Mouse (Mus musculus) small intestine, adult 2 months (tissue): Measurements from ENCODE around the gene Slc1a5. TPM values are rescaled to one million over a fixed set of nuclear protein-coding genes. Genes with fewer than 3 reads are reported as not detected.
A peak's percentile ranks its signal among the peaks of the same experiment; 100 is the strongest.

Experiments used
- H3K27ac ChIP-seq: fragments of 200-500 bp; 2 replicates; pipeline ENCODE4 v1.5.1; 2012; ENCODE audit warnings: low read depth, low read length, control low read depth, inconsistent platforms; ENCODE audit not compliant: insufficient read depth
- H3K27me3 ChIP-seq: fragments of 200-500 bp; 2 replicates; pipeline ENCODE4 v1.6.1; 2012; ENCODE audit warnings: mild to moderate bottlenecking, moderate library complexity, low read length, inconsistent platforms; ENCODE audit not compliant: control insufficient read depth, insufficient read depth
- H3K36me3 ChIP-seq: fragments of 200-500 bp; 2 replicates; pipeline ENCODE4 v1.6.1; 2012; ENCODE audit warnings: mild to moderate bottlenecking, low read length, control low read depth, inconsistent platforms; ENCODE audit not compliant: control insufficient read depth, insufficient read depth
- H3K4me1 ChIP-seq: fragments of 200-500 bp; 2 replicates; pipeline ENCODE4 v1.6.1; 2012; ENCODE audit warnings: low read length, inconsistent platforms, mixed read lengths; ENCODE audit not compliant: control insufficient read depth, insufficient read depth, insufficient read length
- H3K4me3 ChIP-seq: fragments of 200-500 bp; 2 replicates; pipeline ENCODE4 v1.5.1; 2012; ENCODE audit warnings: low read depth, mild to moderate bottlenecking, control low read depth, inconsistent platforms, low read length, moderate library complexity
- CTCF ChIP-seq: fragments of 200-500 bp; IDR thresholded peaks from 2 replicates; pipeline ENCODE4 v1.5.1; 2012; ENCODE audit warnings: low read depth, mild to moderate bottlenecking, control low read depth, inconsistent platforms, low read length, moderate library complexity, mixed read lengths; ENCODE audit not compliant: insufficient replicate concordance, insufficient read length; ENCODE audit errors: extremely low read depth
- POLR2A ChIP-seq: fragments of 200-500 bp; IDR thresholded peaks from 2 replicates; pipeline ENCODE4 v1.6.1; 2012; ENCODE audit warnings: low read depth, mild to moderate bottlenecking, control low read depth, inconsistent platforms, low read length, moderate library complexity
- WGBS: fragments of 180-500 bp; shearing (Covaris S2); methylation state at CpG from one replicate; pipeline ENCODE4 v1.1.7; 2018; 5-methylcytosine and 5-hydroxymethylcytosine counted together
- polyA plus RNA-seq: library from polyadenylated mRNA; depleted of rRNA; stranded (reverse); fragments of >200 nt; gene quantifications from 2 replicates; pipeline ENCODE4 v1.2.3, GENCODE M21; 2012

Slc1a5 gene
- polyA plus RNA-seq, 1 experiment = 37.8 TPM

DNA sequence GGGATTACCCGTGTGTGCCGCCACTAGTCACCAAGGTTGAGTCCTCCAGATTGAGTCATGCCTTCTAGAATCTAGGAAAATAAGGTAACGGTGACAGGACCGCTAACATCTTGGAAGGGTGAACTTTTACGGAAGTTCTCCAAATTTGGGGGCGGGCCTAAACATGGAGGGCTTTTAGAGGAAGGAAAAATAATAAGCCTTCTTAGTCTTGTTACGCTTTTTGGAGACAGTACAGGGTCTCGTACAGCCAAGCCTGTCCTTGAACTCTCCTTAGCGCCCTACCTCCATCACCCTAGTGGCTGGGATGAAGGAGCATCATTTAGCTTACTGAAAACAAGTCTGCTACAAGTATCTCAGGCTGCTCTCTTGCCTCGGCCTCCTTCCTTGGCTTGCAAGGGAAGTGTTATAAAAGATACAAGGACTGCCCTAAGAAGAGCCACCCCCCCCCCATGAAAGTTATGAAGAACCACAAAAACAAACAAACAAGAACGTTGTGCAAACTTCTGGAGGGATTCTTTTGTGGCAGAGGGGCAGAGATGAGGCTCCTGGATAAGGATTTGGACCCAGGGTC is 1.5 kb downstream of the Slc1a5 start:
- 1% methylated on average over 11 of the region's 11 CpGs for WGBS
- peak overlapping the region; percentile 59; the same call in 1 of the 2 replicates for H3K27ac ChIP-seq
- TF ChIP-seq CTCF (no peak), POLR2A (no peak)

DNA sequence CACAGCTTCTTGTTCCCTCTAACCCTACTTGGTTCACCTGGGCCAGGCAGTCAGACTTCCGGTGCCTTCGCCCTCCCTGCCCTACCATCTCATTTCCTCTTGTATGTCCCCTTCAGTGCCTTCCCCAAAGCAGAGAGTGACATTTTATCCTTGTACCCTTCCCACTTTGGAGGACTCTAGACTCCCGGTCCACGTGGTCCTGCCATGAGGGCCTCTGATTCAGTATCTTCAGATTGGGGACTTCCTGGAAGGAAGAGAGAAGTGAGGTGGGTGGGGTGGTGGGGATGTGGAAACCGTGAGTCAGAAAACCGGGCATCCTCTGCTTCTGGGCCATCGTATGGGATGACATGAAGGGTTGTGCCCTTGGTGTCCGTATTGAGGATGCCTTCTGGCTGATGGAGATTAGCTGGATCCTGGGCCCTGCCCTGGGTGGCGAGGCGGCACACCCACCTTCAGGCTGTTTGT is 2.1 kb downstream of the Slc1a5 start:
- H3K36me3 ChIP-seq = peaks cover 14% of the 10 kb centered on the region
- no peaks in the 10 kb centered on the region for H3K27me3 ChIP-seq
- no peak for TF ChIP-seq POLR2A
- no peak for TF ChIP-seq CTCF
- peak overlapping the region; percentile 90 for H3K4me3 ChIP-seq
- H3K27ac ChIP-seq = peak overlapping the region; percentile 59
- WGBS = 9% methylated on average over 10 of the region's 10 CpGs
- peaks cover 17% of the 10 kb centered on the region; the same call in 1 of the 2 replicates for H3K4me1 ChIP-seq

More for the DNA sequence above, 1.5 kb downstream of the Slc1a5 start:
- H3K4me1 ChIP-seq = peaks cover 17% of the 10 kb centered on the region; the same call in 1 of the 2 replicates
- peaks cover 9% of the 10 kb centered on the region for H3K36me3 ChIP-seq
- no peaks in the 10 kb centered on the region for H3K27me3 ChIP-seq
- peak overlapping the region; percentile 90 for H3K4me3 ChIP-seq

DNA sequence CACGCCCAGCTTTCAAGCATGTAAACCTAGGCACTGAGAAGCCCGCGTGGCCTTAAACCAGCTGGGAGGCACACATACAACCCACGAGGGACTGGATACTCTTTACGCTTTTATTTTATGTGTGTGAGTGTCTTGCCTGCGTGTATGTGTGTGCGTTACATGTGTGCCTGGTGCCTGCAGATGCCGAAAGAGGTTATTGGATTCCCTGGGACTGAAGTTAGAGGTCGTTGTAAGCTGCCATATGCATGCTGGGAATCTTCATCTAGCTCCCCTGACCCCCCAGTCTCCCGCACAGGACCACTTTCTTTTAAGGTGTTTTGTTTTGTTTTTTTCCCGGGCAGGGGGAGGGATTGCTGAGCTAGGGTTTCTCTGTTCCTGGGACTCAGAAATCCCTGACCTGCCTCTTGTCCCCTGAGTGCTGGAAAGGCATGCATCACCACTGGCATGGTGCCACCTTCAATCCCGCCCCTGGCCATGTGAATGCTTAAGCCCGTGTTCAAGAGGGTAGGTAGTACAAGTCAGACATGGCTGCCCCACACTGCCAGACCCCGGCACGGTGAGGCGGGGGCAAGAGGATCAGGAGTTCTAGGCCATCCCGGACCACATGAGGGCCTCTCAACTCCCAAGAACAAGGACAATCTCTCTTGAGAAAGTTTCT is 2.7 kb downstream of the Slc1a5 start:
- Histone ChIP-seq H3K27me3 (no peaks in the 10 kb centered on the region), H3K4me3 (peak overlapping the region; percentile 90), H3K27ac (peak overlapping the region; percentile 59), H3K4me1 (peaks cover 17% of the 10 kb centered on the region; the same call in 1 of the 2 replicates), H3K36me3 (peaks cover 15% of the 10 kb centered on the region)
- TF ChIP-seq CTCF = no peak
- no peak for TF ChIP-seq POLR2A
- 17% methylated on average over 17 of the region's 17 CpGs for WGBS

DNA sequence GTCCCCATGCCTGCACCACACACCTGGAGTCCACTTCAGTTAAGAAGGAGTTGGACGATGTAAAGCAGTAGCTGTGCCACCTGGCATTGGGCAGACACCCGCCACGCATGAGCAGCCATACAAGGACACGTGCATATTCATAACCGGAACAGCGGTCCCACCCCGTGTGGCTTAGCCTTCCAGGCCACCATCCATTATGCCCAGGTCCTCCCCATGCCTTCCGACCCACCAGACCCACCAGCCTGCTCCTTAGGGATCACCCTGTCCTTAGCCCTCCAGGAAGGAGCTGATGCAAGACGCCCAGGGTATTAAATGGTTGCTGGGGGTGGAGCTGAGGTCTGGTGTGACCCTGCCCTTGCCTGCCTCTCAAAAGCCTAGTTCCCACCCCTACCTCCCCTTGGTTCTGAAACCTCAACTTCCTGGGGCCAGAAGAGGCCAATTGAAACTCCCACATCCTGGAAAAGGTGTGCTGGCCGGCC is 3.4 kb downstream of the Slc1a5 start:
- no peaks in the 10 kb centered on the region for H3K27me3 ChIP-seq
- peaks cover 17% of the 10 kb centered on the region; the same call in 1 of the 2 replicates for H3K4me1 ChIP-seq
- H3K36me3 ChIP-seq = peaks cover 15% of the 10 kb centered on the region
- peak overlapping the region; percentile 59 for H3K27ac ChIP-seq
- WGBS = 21% methylated on average over 10 of the region's 10 CpGs
- H3K4me3 ChIP-seq = peak overlapping the region; percentile 90
- TF ChIP-seq POLR2A = 0 out of 2 replicates have a peak, but pooled peaks have one; percentile 16
- no peak for TF ChIP-seq CTCF

DNA sequence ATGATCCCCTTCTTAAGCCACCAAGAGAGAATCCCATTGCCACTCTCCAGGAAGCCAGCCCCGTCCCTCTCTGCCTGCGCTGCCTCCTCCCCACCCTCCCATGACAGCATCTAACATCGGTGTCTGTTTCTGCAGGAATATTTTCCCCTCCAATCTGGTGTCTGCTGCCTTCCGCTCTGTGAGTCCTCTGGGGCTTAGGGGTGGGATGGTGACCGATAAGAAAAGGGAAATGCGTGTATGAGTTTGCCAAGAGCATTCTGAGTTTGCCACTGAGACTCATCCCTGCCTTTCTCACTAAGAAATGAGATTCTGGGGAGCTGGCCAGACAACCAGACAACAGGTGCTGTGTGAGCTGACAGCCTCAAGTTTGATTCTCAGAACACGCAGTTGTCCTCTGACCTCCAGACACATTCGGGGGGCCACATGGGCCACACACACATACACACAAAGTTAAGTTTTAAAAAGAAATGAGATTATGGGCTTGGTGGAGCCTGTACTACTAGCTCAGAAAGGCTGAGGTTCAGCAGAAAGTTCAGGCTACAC is 4.5 kb downstream of the Slc1a5 start:
- Histone ChIP-seq H3K4me1 (peaks cover 17% of the 10 kb centered on the region; the same call in 1 of the 2 replicates), H3K27ac (no peak overlapping the region), H3K4me3 (no peak overlapping the region), H3K27me3 (no peaks in the 10 kb centered on the region), H3K36me3 (peaks cover 18% of the 10 kb centered on the region)
- whole genome bisulfite sequencing = 46% methylated on average over 8 of the region's 8 CpGs
- TF ChIP-seq POLR2A (no peak), CTCF (no peak)

DNA sequence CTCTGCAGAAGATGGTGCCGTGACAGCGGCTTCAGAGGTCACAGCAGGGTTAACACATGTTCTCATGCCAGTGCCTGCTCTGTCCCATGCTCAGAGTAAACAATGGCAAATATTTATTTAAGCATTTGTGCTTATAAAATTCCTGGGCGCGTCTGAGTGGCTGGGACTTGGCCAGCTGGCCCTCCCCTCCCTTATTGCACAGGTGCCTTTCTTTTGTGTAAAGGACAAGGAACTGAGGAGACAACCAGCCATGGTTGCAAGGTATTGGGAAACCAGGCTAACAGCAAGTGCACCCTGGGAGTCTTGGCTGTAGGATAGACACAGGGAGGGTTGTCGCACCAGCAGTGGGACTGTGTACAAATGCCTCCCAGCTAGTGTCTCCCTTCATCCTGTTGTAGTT is 11.2 kb downstream of the Slc1a5 start:
- Histone ChIP-seq H3K27ac (peak overlapping the region; percentile 37; the same call in 1 of the 2 replicates), H3K4me1 (peaks cover 6% of the 10 kb centered on the region), H3K27me3 (no peaks in the 10 kb centered on the region), H3K36me3 (peaks cover 44% of the 10 kb centered on the region), H3K4me3 (no peak overlapping the region)
- TF ChIP-seq POLR2A = no peak
- no peak for TF ChIP-seq CTCF
- WGBS = 13% methylated on average over 5 of the region's 5 CpGs

DNA sequence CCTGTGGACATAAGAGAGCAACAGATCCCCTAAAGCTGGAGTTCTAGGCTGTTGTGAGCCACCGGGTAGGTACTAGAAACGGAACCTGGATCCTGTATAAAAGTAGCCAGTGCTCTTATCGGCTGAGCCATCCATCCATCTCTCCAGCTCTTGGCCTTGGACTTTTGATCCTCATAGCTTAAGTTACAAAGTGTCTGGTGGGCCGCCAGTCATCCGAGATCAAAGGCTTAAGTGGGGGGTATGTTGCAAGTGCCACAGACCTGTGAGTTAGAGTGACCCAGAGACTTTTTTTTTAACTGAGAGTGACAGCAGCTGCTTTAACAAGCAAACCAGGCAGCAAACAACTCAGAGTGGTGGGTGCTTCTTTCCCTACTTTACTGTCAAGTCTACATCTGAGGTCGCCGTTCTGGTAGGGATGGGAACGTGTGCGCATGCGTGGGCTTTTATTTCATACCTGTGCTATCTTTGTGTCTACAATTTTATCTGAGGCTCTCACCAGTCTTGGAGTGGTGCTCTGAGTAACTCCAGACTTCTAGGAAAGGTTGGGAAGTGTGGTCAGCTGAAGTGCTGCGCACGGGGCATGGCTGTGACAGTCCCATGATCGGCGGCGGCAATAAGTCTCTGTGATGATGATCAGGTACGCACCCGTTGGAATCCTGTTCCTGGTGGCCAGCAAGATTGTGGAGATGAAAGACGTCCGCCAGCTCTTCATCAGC is 12.0 kb downstream of the Slc1a5 start:
- Histone ChIP-seq H3K36me3 (peaks cover 43% of the 10 kb centered on the region), H3K4me3 (no peak overlapping the region), H3K27ac (no peak overlapping the region), H3K27me3 (no peaks in the 10 kb centered on the region), H3K4me1 (peaks cover 6% of the 10 kb centered on the region)
- TF ChIP-seq CTCF (no peak), POLR2A (no peak)
- WGBS = 73% methylated on average over 19 of the region's 19 CpGs
